Mouse (Mus musculus) ES-CJ7 (cell line): ENCODE measurements around the gene Itih4.
A peak's percentile ranks its signal among the peaks of the same experiment; 100 is the strongest.

Experiments used
- DNase-seq: peaks from one replicate; pipeline ENCODE4 v3.0.0; 2011; ENCODE audit warnings: low read depth, low spot score

Itih4 gene

GRCm38 (mm10) chr14:30943038-30943437, 56.8 kb downstream of the Itih4 start, which contains the start of gene Itih1:
Gene Itih1, minus strand, starts transcription at chr14:30943289.
- DNase-seq = no peak

GRCm38 (mm10) chr14:30943860-30944674, 57.8 kb downstream of the Itih4 start:
- peak; percentile 59 for DNase-seq

- DNase-seq = no peak
These were observed 58.5 kb downstream of the Itih4 start for GRCm38 (mm10) chr14:30944745-30945144.

GRCm38 (mm10) chr14:30949986-30950385, 63.7 kb downstream of the Itih4 start:
- DNase-seq = no peak

GRCm38 (mm10) chr14:30951154-30951825, 65.0 kb downstream of the Itih4 start, which contains the start of gene Nek4:
Gene Nek4, plus strand, starts transcription at chr14:30951377.
- DNase-seq = peak; percentile 98
